Mouse (Mus musculus) E14TG2a.4 (cell line): Measurements from ENCODE around the gene Cacybp.

Source experiments
- H3K27me3 ChIP-seq: 2 replicates; pipeline ENCODE4 v1.6.1; 2014; ENCODE audit warnings: low read length, control low read depth; ENCODE audit not compliant: insufficient read depth
- H3K36me3 ChIP-seq: 2 replicates; pipeline ENCODE4 v1.6.1; 2014; ENCODE audit warnings: low read length, control low read depth; ENCODE audit not compliant: insufficient read depth
- H3K4me1 ChIP-seq: replicated peaks from 2 replicates; pipeline ENCODE4 v1.6.1; 2014; ENCODE audit warnings: low read depth, low read length, control low read depth
- H3K4me3 ChIP-seq: replicated peaks from 2 replicates; pipeline ENCODE4 v1.5.1; 2014; ENCODE audit warnings: mild to moderate bottlenecking, low read length
- H3K9me3 ChIP-seq: 2 replicates; pipeline ENCODE4 v1.6.1; 2014; ENCODE audit warnings: low read length, control low read depth
- CTCF ChIP-seq: conservative IDR thresholded peaks from 2 replicates; pipeline ENCODE4 v1.5.1; 2014; ENCODE audit warnings: low read length
- NANOG ChIP-seq: IDR thresholded peaks from 2 replicates; pipeline ENCODE4 v1.6.1; 2014; ENCODE audit warnings: borderline replicate concordance, low read length, mixed read lengths
- POU5F1 ChIP-seq: IDR thresholded peaks from 2 replicates; pipeline ENCODE4 v1.6.1; 2014; ENCODE audit warnings: low read length, borderline replicate concordance

Cacybp gene

GRCm38 (mm10) chr1:160166600-160166999 is 46.1 kb downstream of the Cacybp start:
- Histone ChIP-seq H3K4me3 (no peak overlapping the region), H3K36me3 (no peaks in the 10 kb centered on the region), H3K27me3 (no peaks in the 10 kb centered on the region), H3K4me1 (no peaks in the 10 kb centered on the region), H3K9me3 (no peaks in the 10 kb centered on the region)
- TF ChIP-seq NANOG = no peak
- no peak for TF ChIP-seq CTCF
- TF ChIP-seq POU5F1 = no peak

GRCm38 (mm10) chr1:160158190-160158589 is 54.5 kb downstream of the Cacybp start:
- Histone ChIP-seq H3K9me3 (no peaks in the 10 kb centered on the region), H3K4me3 (no peak overlapping the region), H3K27me3 (no peaks in the 10 kb centered on the region), H3K36me3 (no peaks in the 10 kb centered on the region), H3K4me1 (no peaks in the 10 kb centered on the region)
- TF ChIP-seq POU5F1 (no peak), NANOG (no peak), CTCF (no peak)

- Histone ChIP-seq H3K4me1 (no peaks in the 10 kb centered on the region), H3K27me3 (no peaks in the 10 kb centered on the region), H3K36me3 (no peaks in the 10 kb centered on the region), H3K9me3 (no peaks in the 10 kb centered on the region), H3K4me3 (no peak within 1 kb of the TSS)
- TF ChIP-seq POU5F1 (no peak), NANOG (no peak), CTCF (no peak)
These were observed 59.2 kb downstream of the Cacybp start, which contains the start of gene Tnn for GRCm38 (mm10) chr1:160153480-160153879. Gene Tnn, minus strand, starts transcription at chr1:160153580.
